Mouse (Mus musculus) heart, embryonic 13.5 days (tissue): ENCODE results near the gene Frrs1. TPM values are rescaled to one million over a fixed set of nuclear protein-coding genes. Genes with fewer than 3 reads are reported as not detected.

ENCODE experiments used
- ATAC-seq: fragments of 200-750 bp; cut with Nextera tagmentation; 2 replicates; pipeline ENCODE4 v1.8.0; 2017; ENCODE audit warnings: moderate TSS enrichment; ENCODE audit not compliant: insufficient number of reproducible peaks, low FRiP score, low TSS enrichment; ENCODE audit errors: extremely low read depth
- H3K27ac ChIP-seq: fragments of 300-500 bp; sonication (generic); replicated peaks from 2 replicates; pipeline ENCODE4 v1.5.1; 2015; ENCODE audit warnings: moderate library complexity, mild to moderate bottlenecking, inconsistent platforms
- H3K27me3 ChIP-seq: fragments of 300-500 bp; sonication (generic); replicated peaks from 2 replicates; pipeline ENCODE4 v1.6.1; 2015; ENCODE audit warnings: mild to moderate bottlenecking, inconsistent platforms
- H3K36me3 ChIP-seq: fragments of 300-500 bp; sonication (generic); 2 replicates; pipeline ENCODE4 v1.6.1; 2015; ENCODE audit warnings: mild to moderate bottlenecking, inconsistent platforms
- H3K4me1 ChIP-seq: fragments of 300-500 bp; sonication (generic); 2 replicates; pipeline ENCODE4 v1.6.1; 2015; ENCODE audit warnings: inconsistent platforms
- H3K4me2 ChIP-seq: fragments of 300-500 bp; sonication (generic); 2 replicates; pipeline ENCODE4 v1.6.1; 2015; ENCODE audit warnings: inconsistent platforms, mild to moderate bottlenecking, moderate library complexity
- H3K4me3 ChIP-seq: fragments of 300-500 bp; sonication (generic); 2 replicates; pipeline ENCODE4 v1.5.1; 2015; ENCODE audit warnings: moderate library complexity, mild to moderate bottlenecking, inconsistent platforms
- H3K9ac ChIP-seq: fragments of 300-500 bp; sonication (generic); 2 replicates; pipeline ENCODE4 v1.6.1; 2015; ENCODE audit warnings: inconsistent platforms, mild to moderate bottlenecking, moderate library complexity
- H3K9me3 ChIP-seq: fragments of 300-500 bp; sonication (generic); 2 replicates; pipeline ENCODE4 v1.6.1; 2016; ENCODE audit warnings: inconsistent platforms
- WGBS: fragments of 180-500 bp; shearing (Covaris S2); methylation state at CpG from one replicate; pipeline ENCODE4 v1.1.7; 2015; ENCODE audit warnings: mixed read lengths; 5-methylcytosine and 5-hydroxymethylcytosine counted together
- polyA plus RNA-seq: library from polyadenylated mRNA; unstranded; fragments of >200 nt; fragmentation: Nextera tagmentation; extraction: Ambion mirVana; gene quantifications from 2 replicates; pipeline ENCODE4 v1.2.1, GENCODE M21; 2015

The Frrs1 gene
- polyA plus RNA-seq, 1 experiment from 2014 or later, result 18.1 TPM

DNA sequence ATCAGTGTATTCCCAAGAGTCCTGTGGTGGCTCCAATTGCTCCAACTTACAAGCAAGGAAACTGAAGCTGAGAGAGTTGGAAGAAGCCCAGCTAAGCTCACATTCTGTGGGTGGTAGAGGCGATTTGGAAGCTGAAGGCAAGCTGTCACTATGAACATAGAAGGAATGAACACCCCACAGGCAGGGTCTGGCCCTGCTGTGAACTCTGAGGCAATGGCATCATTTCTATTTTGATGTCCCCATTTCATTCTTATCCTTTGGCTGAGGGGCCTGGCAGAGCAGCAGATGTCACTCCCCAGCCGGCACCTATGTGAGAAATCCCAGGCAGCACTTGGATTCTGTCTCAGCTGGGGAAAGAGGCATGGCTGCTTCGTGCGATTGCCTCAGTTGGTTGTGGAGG is 84.2 kb downstream of the Frrs1 start:
- Histone ChIP-seq H3K4me2 (no peak overlapping the region), H3K4me1 (peaks cover 45% of the 10 kb centered on the region), H3K36me3 (peaks cover 24% of the 10 kb centered on the region), H3K9me3 (no peaks in the 10 kb centered on the region), H3K9ac (no peak overlapping the region), H3K27me3 (no peaks in the 10 kb centered on the region), H3K4me3 (no peak overlapping the region), H3K27ac (peak overlapping the region; percentile 83)
- WGBS, result 30% methylated on average over 4 of the region's 4 CpGs
- ATAC-seq, result peak; percentile 51; the same call in 1 of the 2 replicates

DNA sequence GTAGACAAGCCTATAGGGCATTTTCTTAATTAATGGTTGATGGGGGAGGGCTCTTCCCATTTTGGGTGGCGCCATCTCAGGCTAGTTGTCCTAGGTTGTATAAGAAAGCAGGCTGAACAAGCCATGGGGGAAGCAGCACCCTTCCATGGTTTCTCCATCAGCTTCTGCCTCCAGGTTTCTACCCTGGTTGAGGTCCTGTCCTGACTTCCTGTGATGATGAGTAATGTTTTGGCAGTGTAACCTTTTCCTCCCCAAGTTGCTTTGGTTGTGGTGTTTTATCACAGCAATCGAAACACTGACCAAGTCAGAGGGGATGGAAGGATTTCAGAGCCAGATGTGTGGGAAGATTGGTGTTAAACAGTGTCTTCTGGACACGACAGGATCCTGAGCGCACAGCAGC is 87.2 kb downstream of the Frrs1 start:
- Histone ChIP-seq H3K27me3 (no peaks in the 10 kb centered on the region), H3K27ac (no peak overlapping the region), H3K4me2 (no peak overlapping the region), H3K36me3 (peaks cover 17% of the 10 kb centered on the region), H3K4me1 (peaks cover 34% of the 10 kb centered on the region), H3K9me3 (no peaks in the 10 kb centered on the region), H3K4me3 (no peak overlapping the region), H3K9ac (no peak overlapping the region)
- ATAC-seq, result no peak
- 74% methylated on average over 4 of the region's 4 CpGs for WGBS

DNA sequence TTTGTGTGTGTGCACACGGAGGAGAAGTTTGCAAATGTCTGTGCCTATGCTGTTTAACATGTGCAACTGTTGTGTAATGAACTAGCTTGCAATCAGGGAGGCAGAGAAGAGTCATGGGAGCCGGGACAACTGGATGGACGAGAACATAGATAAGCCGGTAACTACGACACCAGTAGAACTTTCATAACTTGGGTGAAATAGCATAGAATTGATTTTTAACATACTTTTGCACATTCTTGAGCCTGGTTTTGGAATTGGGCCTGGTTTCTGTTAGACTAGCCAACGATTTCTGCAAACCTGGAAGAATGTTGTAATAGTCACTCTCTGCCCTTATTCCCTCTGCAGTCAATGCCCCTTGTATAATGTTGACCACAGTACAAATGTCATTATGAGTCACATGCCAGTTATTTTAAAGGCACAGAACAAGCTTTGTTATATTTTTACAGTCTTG is 91.4 kb downstream of the Frrs1 start:
- WGBS, result 78% methylated on average over 6 of the region's 6 CpGs
- no peaks in the 10 kb centered on the region for H3K27me3 ChIP-seq
- no peak overlapping the region for H3K27ac ChIP-seq
- no peaks in the 10 kb centered on the region for H3K9me3 ChIP-seq
- no peak overlapping the region for H3K4me3 ChIP-seq
- H3K4me2 ChIP-seq, result no peak overlapping the region
- H3K36me3 ChIP-seq, result peaks cover 15% of the 10 kb centered on the region
- H3K4me1 ChIP-seq, result peaks cover 14% of the 10 kb centered on the region
- no peak overlapping the region for H3K9ac ChIP-seq
- ATAC-seq, result no peak

- Histone ChIP-seq H3K9ac (no peak overlapping the region), H3K36me3 (peaks cover 12% of the 10 kb centered on the region), H3K27me3 (no peaks in the 10 kb centered on the region), H3K4me2 (no peak overlapping the region), H3K4me3 (no peak overlapping the region), H3K9me3 (no peaks in the 10 kb centered on the region), H3K4me1 (peaks cover 14% of the 10 kb centered on the region), H3K27ac (0 out of 2 replicates have a peak overlapping the region, but pooled peaks have one; percentile 8)
- WGBS, result 53% methylated on average over 3 of the region's 3 CpGs
- ATAC-seq, result no peak
Measured at GRCm38 (mm10) chr3:116951489-116951888, 92.2 kb downstream of the Frrs1 start.

GRCm38 (mm10) chr3:116952242-116952899 is 93.1 kb downstream of the Frrs1 start:
- WGBS, result 72% methylated on average over 8 of the region's 8 CpGs
- 0 out of 2 replicates have a peak overlapping the region, but pooled peaks have one; percentile 8 for H3K27ac ChIP-seq

GRCm38 (mm10) chr3:116953366-116953765 is 94.1 kb downstream of the Frrs1 start:
- ATAC-seq, result no peak
- no peak overlapping the region for H3K4me2 ChIP-seq
- 74% methylated on average over 6 of the region's 6 CpGs for WGBS
- no peaks in the 10 kb centered on the region for H3K9me3 ChIP-seq
- no peak overlapping the region for H3K4me3 ChIP-seq
- H3K4me1 ChIP-seq, result peaks cover 14% of the 10 kb centered on the region
- no peaks in the 10 kb centered on the region for H3K27me3 ChIP-seq
- no peak overlapping the region for H3K27ac ChIP-seq
- H3K36me3 ChIP-seq, result peaks cover 3% of the 10 kb centered on the region; the same call in 1 of the 2 replicates
- no peak overlapping the region for H3K9ac ChIP-seq

More at GRCm38 (mm10) chr3:116952242-116952899, 93.1 kb downstream of the Frrs1 start:
- Histone ChIP-seq H3K9ac (no peak overlapping the region), H3K9me3 (no peaks in the 10 kb centered on the region), H3K4me1 (peaks cover 14% of the 10 kb centered on the region), H3K4me2 (no peak overlapping the region), H3K4me3 (no peak overlapping the region), H3K27me3 (no peaks in the 10 kb centered on the region), H3K36me3 (peaks cover 4% of the 10 kb centered on the region)
- ATAC-seq, result no peak

DNA sequence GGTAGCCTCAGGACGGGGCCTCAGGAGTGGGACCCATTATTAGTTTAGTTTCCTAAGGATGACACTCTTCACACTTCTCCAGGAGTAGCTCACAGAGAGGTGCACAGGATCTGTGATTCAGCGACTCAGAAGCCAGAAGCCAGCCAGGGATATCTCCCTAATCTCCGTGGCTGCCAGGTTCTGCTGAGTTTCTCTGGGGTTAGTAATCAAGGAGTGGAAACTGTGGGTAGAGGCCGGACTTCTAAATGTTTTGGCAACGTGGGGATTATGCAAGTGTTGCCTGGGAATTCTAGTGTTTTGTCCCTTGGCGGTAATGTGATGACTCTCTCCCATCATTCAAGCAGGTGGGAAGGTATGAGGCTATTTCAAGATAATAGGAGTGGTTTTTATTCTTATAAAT is 95.8 kb downstream of the Frrs1 start:
- Histone ChIP-seq H3K4me3 (no peak overlapping the region), H3K27ac (no peak overlapping the region), H3K9me3 (no peaks in the 10 kb centered on the region), H3K9ac (no peak overlapping the region), H3K4me2 (no peak overlapping the region), H3K27me3 (no peaks in the 10 kb centered on the region), H3K4me1 (peaks cover 14% of the 10 kb centered on the region), H3K36me3 (peaks cover 3% of the 10 kb centered on the region; the same call in 1 of the 2 replicates)
- 54% methylated on average over 6 of the region's 6 CpGs for WGBS
- no peak for ATAC-seq

Other genes with a start within 250 kb of the Frrs1 start
- gene Trmt13, start 244.9 kb upstream of the Frrs1 start, polyA plus RNA-seq, result 18.6 and 18.8 TPM in 2 replicates
- 49.7 and 54.6 TPM in 2 replicates for gene Mfsd14a, start 196.8 kb upstream of the Frrs1 start, polyA plus RNA-seq
- gene Gm43191, start 178.2 kb upstream of the Frrs1 start, polyA plus RNA-seq, result not detected in 2 replicates
- gene Slc35a3, start 146.6 kb upstream of the Frrs1 start, polyA plus RNA-seq, result 8.7 and 10.3 TPM in 2 replicates
- 43.3 and 44.3 TPM in 2 replicates for gene Agl, start 51.3 kb upstream of the Frrs1 start, polyA plus RNA-seq
- not detected in 2 replicates for gene 4930455H04Rik, start 108.8 kb downstream of the Frrs1 start, polyA plus RNA-seq
- 13.2 and 13.6 TPM in 2 replicates for gene Palmd, start 109.5 kb downstream of the Frrs1 start, polyA plus RNA-seq